Mouse (Mus musculus) megakaryocyte progenitor cell, adult 5-6 weeks (primary cell): ENCODE data around the gene Cdadc1. TPM values are rescaled to one million over a fixed set of nuclear protein-coding genes. Genes with fewer than 3 reads are reported as not detected.
A peak's percentile ranks its signal among the peaks of the same experiment; 100 is the strongest.

ENCODE experiments used
- ATAC-seq: replicated peaks from 2 replicates; pipeline ENCODE4 v1.8.0; 2016; ENCODE audit warnings: mild to moderate bottlenecking, moderate TSS enrichment, inconsistent platforms; ENCODE audit not compliant: poor library complexity
- total RNA-seq, 2 experiments: library from RNA; stranded (forward) in 1 of 2; stranded (reverse) in 1 of 2; fragments of 157-497, 149-512 nt in 1 of 2; fragments of 200-1000 nt in 1 of 2; gene quantifications; 2 replicates each; pipeline versions ENCODE4 v1.2.3 to v1.2.4; 2015 to 2017

The Cdadc1 gene
- 44.9 and 48.9 TPM in 2 replicates for total RNA-seq (2015)
- total RNA-seq (2017), result 23.2 and 25.4 TPM in 2 replicates

GRCm38 (mm10) chr14:59597398-59598259 is at the start of gene Cdadc1:
TSS of gene Cdadc1 (minus strand) at chr14:59597959.
- peak; percentile 98 for ATAC-seq

- ATAC-seq, result peak; percentile 38
These were observed 49.3 kb upstream of the Cdadc1 start for GRCm38 (mm10) chr14:59646826-59647697.

DNA sequence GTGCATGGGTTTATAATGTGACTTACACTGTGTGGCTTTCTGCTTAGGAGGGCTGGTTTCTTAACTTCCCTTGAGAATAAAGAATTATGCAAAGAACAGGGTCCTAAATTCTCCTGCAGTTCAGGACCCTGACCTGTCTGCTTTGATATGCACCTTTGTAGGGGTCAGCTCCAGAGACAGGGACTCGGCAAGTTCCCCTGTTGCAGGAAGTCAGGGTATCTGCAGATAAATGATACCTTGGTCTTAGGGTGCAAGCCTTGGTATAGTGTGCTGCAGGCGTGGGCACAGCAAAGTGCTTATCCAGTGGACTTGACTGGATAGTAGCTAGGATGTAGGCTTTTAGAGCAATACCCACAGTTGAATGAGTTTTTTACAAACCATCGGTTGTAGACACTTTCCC is 47.1 kb upstream of the Cdadc1 start:
- ATAC-seq, result no peak

DNA sequence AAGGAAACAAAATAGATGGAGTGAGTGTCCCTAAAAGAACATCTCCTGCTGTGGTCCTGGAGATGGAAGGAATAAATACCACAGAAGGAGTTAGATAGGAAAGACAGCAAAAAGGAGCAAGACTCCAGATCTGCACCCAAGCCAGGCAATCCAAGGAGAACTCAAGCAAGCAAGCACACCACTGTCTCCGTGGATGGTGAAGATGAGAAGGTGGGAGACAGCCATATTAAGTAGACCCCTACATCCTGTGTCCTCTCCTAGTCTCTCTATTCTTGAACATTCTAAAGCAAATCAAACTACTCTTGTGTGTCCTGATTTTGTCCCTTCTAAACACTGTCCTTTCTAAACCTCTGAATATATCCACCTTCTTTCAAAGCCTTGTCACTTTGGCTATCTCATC is 46.4 kb upstream of the Cdadc1 start:
- no peak for ATAC-seq

DNA sequence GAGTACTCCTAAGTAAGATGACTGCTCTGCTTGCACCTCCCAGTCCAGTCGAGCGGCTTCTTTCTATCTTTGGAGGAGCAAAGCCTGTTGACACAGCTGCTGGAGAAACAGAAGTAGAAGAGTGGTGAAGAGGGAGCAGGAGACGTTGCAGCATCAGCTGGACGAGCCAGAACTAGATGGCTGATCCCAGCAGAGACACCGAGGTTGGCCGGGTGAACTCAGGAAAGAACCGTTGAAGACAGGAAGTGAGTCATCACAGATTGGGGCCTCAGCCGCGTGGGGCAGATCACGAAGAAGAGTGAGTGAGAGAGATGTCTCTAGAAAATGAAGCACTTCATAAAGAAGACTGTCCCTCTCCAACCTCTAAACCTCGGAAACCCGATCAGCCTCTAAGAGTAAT is 45.8 kb upstream of the Cdadc1 start:
- ATAC-seq, result peak; percentile 77

- no peak for ATAC-seq
These were observed 44.1 kb upstream of the Cdadc1 start for GRCm38 (mm10) chr14:59641856-59642255.

DNA sequence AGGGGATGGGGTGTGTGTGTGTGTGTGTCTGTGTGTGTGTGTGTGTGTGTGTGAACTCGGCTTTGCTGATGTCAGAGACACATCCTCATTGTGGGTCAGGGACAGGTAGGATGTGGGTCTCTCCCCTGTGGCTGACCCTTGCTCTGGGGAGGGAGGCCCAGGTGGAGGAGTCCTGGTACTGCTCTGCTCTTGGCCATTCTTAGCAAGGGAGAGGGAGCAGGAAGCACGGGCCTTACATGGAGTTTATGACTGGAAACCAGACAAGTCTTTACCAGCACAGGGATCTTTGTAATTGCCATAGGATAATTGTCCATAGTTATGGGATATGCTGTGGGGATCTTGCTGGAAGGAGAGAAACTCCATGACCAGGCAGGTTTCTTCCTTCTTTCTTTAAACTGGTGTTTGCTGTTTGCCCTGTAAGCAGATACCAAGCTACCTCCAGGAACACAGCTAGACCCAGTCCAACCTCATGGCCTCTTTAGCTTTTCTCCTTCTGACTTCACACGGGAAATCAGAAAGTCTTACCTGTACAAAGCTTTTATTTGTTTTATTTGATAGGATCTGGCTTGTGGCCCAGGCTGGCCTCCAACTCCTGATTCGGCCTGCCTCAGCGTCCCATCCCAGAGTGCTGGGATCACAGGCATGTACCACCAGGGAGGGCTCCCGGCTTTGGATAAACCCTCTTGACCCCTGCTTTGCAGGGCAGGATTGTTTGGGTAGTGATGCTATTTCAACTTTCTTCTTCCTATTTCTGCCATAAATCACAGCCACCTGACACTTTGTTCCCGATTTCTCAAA is 41.3 kb upstream of the Cdadc1 start:
- no peak for ATAC-seq

GRCm38 (mm10) chr14:59633988-59634387 is 36.2 kb upstream of the Cdadc1 start:
- no peak for ATAC-seq

DNA sequence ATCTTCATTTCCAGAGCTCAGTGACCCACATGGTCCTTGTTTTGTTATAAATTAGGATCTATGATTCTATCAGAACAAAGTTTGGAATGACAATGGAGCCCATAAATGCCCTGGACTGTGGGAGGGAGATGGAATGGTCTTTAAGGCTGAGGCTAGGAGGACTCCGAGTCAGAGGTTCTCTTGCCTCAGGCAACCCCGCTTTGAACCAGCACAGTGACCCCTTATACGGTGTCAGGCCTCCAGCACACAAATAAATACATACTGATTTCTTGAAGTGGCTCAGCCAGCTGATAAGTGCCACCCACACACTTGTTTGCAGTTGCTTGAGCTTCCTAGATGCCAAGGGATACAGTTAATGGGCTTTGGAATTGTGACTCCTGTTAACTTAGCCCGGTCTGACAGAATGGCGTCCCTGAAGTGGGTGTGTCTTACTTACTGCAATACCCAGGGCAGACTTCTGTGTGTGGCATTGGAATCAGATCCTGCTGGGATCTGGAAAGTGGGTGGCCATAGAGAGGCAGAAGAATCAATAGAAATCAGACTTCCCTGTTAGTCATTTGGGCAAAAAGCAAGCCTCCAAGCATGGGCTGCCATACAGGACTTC is 35.6 kb upstream of the Cdadc1 start:
- ATAC-seq, result no peak

- ATAC-seq, result no peak
These were observed 34.3 kb upstream of the Cdadc1 start for GRCm38 (mm10) chr14:59632067-59632466.

GRCm38 (mm10) chr14:59630096-59630495 is 32.3 kb upstream of the Cdadc1 start:
- no peak for ATAC-seq

DNA sequence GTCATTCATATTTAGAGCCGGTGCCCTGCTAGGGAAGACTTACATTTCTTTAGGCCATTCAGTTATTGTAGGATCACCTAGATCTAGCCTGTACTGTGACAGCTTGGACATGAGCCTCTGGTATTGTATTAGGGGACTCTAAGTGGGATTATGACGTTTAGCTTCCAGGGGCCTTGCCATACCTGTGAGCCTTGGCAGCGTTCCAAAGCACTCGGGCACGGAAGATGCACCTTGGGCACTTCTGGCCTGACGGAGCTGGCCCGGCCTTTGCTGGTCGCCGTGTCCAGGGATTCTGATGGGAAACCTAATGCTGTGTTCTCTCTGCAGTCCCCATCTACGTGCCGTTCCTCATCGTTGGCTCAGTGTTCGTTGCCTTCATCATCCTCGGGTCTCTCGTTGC is 31.5 kb upstream of the Cdadc1 start:
- ATAC-seq, result no peak

DNA sequence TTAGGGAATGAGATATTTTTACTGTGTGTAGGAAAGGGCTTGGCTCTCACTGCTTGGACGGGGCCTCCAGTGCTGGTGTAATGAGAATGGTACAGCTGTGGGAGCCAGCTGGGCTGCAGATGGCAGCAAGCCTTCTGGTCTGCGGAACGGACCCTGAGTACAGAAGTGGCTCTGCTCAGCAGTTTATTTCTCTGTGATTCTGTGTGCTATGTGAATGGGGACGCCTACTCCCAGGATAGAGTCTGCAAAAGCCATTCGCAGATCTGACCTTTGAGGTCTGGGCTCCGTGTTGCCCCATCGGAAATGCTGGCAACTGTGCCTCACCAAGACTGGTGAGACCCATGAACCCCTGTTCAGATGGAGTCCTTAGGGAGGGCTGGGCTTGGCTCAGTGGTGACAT is 30.1 kb upstream of the Cdadc1 start:
- ATAC-seq, result no peak

- no peak for ATAC-seq
These were observed 29.5 kb upstream of the Cdadc1 start for GRCm38 (mm10) chr14:59627142-59627680.

- ATAC-seq, result no peak
These were observed 29.0 kb upstream of the Cdadc1 start for GRCm38 (mm10) chr14:59626711-59627110.

DNA sequence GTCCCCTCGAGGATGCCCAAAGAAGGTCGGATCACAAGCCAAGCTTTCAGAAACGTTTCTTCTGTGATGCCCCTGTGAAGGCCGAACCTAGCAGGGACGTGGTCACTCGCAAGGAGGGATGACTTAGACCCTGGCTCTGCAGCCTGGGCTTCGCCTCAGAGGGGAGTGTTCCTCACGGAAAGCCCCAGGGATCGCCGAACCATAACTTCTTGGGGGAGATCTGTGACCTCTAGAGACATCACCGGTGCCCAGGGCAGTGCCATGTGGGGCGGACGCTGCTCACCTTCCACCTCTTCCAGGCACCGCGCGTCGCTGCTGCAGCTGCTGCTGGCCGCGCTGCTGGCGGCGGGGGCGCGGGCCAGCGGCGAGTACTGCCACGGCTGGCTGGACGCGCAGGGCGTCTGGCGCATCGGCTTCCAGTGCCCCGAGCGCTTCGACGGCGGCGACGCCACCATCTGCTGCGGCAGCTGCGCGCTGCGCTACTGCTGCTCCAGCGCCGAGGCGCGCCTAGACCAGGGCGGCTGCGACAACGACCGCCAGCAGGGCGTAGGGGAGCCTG is 28.1 kb upstream of the Cdadc1 start:
- ATAC-seq, result peak; percentile 41; the same call in 1 of the 2 replicates

DNA sequence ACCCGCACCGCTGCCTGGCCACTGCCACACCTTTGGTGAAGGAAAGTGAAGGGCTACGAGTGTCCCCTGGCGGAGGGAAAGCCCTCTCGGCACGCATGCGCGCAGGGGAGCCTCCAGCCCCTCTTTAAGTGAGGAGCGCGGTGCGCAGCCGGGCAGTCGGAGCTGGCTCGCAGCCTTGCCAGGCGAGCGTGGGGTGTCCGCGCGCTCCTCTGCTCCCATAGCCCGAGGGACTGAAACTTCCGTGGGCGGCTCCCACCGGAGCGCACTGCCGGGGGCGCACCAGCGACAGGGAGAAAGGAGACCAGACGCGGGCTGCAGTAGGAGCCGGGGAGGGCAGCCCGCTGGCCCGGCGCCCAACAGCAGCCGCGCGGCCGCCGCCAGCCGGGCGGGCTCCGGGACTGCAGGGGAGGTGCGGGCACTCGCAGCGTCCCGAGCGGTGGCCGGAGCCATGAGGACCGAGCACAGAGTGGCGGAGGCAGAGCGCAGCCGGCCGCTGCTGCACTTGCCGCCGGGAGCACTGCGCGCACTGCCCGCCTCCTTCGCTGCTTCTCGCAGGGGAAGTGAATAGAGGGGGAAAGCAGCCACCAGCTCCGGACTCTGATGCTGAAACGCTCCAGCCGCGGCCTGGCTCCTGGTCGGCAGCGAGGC is 27.5 kb upstream of the Cdadc1 start, which contains the start of gene Shisa2:
Gene Shisa2, plus strand, starts transcription at position 151 of the 648 bp plus-strand sequence.
- peak; percentile 72 for ATAC-seq

- no peak for ATAC-seq
These were observed 26.6 kb upstream of the Cdadc1 start for GRCm38 (mm10) chr14:59624326-59624885.

DNA sequence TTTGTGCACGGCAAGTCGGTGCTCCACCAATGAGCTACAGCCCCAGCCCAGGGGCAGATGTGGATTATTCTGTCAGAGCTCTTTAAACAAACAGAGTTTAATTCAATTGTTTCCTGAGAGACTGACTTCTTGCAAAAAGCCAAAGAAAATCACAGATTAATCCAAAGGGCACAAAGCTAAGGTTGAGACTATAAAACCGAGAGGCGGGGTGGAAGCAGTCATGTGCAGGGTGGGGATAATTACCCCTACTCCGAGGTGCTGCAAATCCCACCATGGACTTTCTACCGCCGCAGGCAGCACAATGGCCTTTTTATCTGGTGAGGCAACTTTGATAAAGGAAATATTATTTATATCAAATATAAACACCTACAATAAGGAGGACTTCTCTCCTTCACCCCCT is 19.0 kb upstream of the Cdadc1 start:
- no peak for ATAC-seq
